Mouse (Mus musculus): ENCODE measurements around the gene Adap1. TPM values are rescaled to one million over a fixed set of nuclear protein-coding genes. Genes with fewer than 3 reads are reported as not detected.

Adap1 gene
- polyA plus RNA-seq, 1 experiment from 2014 or later: 57.5 TPM

DNA sequence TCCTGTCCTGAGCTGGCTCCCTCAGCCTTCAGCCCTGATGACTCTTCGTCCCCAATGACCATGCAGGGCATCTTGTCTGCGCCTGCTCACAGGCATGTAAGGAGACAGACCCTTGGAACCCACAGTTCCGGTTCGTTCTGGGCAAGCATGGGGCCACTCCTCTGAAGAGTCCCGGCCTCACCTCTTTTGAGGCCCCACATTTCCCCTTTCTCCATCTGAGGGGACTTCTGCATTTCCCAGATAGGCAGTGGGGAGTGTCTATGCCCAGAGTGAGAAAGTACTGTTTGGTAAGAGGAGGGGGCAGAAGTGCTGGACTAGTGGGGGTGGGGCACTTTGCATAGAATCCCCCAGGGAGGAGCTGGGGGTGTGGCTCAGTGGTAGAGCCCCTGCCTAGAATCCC, 38.3 kb downstream of the Adap1 start:
- H3K27me3 ChIP-seq (replicated peaks; ENCODE audit: control insufficient read depth, insufficient read depth, low read length): no peaks in the 10 kb centered on the region
- no peak overlapping the region for H3K9ac ChIP-seq (ENCODE audit: low read depth, low read length)
- no peak overlapping the region for H3K4me2 ChIP-seq (ENCODE audit: low read length)
- 92% methylated on average over 5 of the region's 5 CpGs for WGBS
- no peak overlapping the region for H3K4me3 ChIP-seq (ENCODE audit: low read length)
- no peaks in the 10 kb centered on the region for H3K4me1 ChIP-seq (ENCODE audit: control insufficient read depth, insufficient read depth, low read depth, low read length)
- no peak for ATAC-seq
- no peak overlapping the region for H3K27ac ChIP-seq (ENCODE audit: low read depth, low read length)
- H3K36me3 ChIP-seq (ENCODE audit: control insufficient read depth, insufficient read depth, low read length): peaks cover 2% of the 10 kb centered on the region; the same call in 1 of the 2 replicates
- H3K9me3 ChIP-seq (ENCODE audit: control insufficient read depth, low read length): no peaks in the 10 kb centered on the region

DNA sequence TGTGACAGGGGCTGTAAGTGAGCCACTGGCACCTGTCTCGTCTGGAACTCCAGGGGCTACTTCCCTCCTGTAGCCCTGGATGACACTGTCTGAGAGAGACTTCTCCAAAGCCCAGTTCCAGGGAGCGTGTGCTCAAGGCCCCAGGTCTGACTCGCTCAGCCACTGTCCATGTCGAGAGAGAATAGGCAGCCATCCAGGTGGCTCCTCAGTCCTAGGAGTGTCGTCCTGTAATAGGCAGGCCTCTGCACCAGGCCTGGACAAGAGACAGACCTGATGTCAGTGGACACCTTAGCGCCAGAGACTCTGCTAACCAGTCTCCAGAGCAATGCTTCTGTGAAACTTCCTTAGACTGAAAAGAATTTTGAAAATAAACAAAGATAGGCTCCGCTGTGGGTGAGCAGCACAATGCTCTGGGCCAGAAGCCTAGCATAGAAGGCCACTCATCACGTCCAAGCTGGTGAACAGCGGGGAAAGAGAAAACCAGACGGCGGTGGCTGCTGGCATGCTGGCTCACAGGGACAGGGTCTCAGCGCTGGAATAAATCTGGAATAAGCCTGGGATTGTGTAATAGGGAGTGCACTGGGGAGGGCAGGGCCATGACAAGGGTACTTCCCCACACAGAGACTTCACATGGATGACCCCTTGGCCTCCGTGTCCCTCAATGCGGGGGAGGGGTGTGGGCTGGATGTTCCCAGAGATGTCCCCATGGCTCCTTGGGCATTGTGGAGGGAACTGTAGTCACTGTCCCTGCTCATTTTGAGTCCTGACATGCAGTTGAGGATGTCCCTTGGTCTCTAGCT, 39.1 kb downstream of the Adap1 start:
- H3K9ac ChIP-seq (ENCODE audit: low read depth, low read length): no peak overlapping the region

DNA sequence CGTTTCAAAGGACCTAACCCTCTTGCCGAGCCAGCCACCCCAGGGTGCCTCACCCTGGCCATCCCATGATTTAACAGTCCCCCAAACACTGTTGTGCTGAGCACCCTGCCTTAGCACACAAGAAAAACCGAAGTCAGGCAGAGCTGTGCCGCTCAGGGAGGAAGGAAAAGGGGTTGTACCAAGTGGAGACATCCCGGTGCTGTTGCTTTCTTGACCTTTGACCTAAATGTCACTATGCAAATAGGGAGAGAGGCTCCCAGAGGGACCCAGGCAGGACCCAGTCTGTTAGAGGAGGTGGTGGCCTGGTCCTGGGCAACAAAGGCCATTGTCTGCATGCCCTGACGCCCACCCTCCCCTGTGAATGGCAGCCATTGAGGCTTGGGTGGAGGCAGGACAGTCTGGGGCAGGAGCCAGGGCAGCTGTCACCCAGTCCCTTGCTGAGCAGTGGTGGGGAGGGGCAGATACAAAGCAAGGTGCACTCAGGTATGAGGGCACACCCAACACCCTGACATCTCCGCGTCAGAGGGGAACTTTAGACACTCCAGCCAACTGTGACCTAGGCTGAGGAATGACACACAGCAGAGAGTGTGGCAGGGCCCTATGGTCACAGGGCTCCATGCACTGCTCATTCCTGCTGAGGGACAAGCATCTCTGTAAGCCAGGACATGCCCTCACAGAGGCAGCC, 39.9 kb downstream of the Adap1 start:
- H3K36me3 ChIP-seq (ENCODE audit: control insufficient read depth, insufficient read depth, low read length): peaks cover 2% of the 10 kb centered on the region
- no peak overlapping the region for H3K4me2 ChIP-seq (ENCODE audit: low read length)
- H3K27ac ChIP-seq (ENCODE audit: low read depth, low read length): no peak overlapping the region
- H3K27me3 ChIP-seq (replicated peaks; ENCODE audit: control insufficient read depth, insufficient read depth, low read length): no peaks in the 10 kb centered on the region
- no peak overlapping the region for H3K9ac ChIP-seq (ENCODE audit: low read depth, low read length)
- no peak for ATAC-seq
- H3K4me1 ChIP-seq (ENCODE audit: control insufficient read depth, insufficient read depth, low read depth, low read length): no peaks in the 10 kb centered on the region; the same call in 1 of the 2 replicates
- no peak overlapping the region for H3K4me3 ChIP-seq (ENCODE audit: low read length)
- WGBS: 49% methylated on average over 8 of the region's 8 CpGs
- no peaks in the 10 kb centered on the region for H3K9me3 ChIP-seq (ENCODE audit: control insufficient read depth, low read length)

More for the DNA sequence above, 39.1 kb downstream of the Adap1 start:
- Histone ChIP-seq H3K4me1 (ENCODE audit: control insufficient read depth, insufficient read depth, low read depth, low read length) (no peaks in the 10 kb centered on the region; the same call in 1 of the 2 replicates), H3K36me3 (ENCODE audit: control insufficient read depth, insufficient read depth, low read length) (peaks cover 2% of the 10 kb centered on the region; the same call in 1 of the 2 replicates), H3K27ac (ENCODE audit: low read depth, low read length) (no peak overlapping the region), H3K4me3 (ENCODE audit: low read length) (no peak overlapping the region), H3K27me3 (replicated peaks; ENCODE audit: control insufficient read depth, insufficient read depth, low read length) (no peaks in the 10 kb centered on the region), H3K9me3 (ENCODE audit: control insufficient read depth, low read length) (no peaks in the 10 kb centered on the region), H3K4me2 (ENCODE audit: low read length) (no peak overlapping the region)
- WGBS: 73% methylated on average over 14 of the region's 14 CpGs
- no peak for ATAC-seq

DNA sequence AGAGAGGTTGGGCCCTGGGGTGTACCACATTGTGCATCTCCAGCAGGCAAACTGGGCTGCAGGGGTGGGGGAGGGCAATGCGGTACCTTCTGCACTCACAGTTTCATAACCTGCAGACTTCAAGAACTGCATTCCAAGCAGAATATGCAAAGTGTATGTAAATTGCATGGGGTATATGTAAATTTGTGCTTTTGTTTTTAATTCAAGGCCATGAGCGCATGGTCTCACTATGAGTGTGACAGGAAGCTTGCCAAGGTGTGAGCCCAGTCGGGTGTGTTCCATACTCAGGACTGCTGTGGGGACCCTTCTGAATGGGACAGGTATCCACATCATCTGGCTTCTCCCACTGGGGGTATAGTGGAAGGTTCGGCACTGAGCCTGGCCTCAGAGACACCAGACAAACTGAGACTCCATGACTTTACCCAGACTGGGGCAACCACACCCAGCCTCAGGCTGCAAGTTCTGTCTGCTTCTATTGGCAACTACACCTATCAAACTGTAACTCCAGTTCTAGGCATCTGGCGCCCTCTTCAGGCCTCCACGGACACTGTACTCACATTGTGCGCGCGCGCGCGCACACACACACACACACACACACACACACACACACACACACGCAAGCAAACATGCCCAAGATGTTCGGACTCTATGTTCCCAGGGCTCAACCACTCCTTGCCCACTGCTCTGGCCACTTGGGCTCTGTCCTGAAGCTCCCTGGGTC, 41.8 kb downstream of the Adap1 start:
- Histone ChIP-seq H3K27me3 (replicated peaks; ENCODE audit: control insufficient read depth, insufficient read depth, low read length) (no peaks in the 10 kb centered on the region), H3K36me3 (ENCODE audit: control insufficient read depth, insufficient read depth, low read length) (peaks cover 4% of the 10 kb centered on the region; the same call in 1 of the 2 replicates), H3K4me3 (ENCODE audit: low read length) (no peak overlapping the region), H3K27ac (ENCODE audit: low read depth, low read length) (no peak overlapping the region), H3K4me2 (ENCODE audit: low read length) (no peak overlapping the region), H3K9ac (ENCODE audit: low read depth, low read length) (no peak overlapping the region), H3K9me3 (ENCODE audit: control insufficient read depth, low read length) (no peaks in the 10 kb centered on the region), H3K4me1 (ENCODE audit: control insufficient read depth, insufficient read depth, low read depth, low read length) (no peaks in the 10 kb centered on the region; the same call in 1 of the 2 replicates)
- 93% methylated on average over 14 of the region's 14 CpGs for WGBS
- ATAC-seq: no peak

DNA sequence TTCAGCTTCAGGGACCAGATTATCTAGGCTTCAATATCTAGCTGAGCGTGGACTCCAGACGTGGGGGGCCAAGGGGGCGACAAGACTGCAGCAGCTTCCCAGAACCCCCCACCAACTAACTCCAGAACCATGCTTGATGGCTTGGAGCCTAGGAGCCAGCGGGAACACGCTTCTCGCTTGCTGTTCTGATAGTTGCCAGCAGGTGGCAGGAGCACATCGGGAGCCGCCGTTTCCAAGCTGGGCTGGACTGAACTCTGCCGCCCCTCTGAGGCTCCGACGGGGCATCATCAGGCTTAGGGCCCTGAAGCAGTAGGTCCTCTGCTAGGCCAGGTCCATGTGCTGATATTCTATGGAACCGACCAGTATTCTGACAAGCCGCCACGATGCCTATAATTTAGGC, 43.2 kb downstream of the Adap1 start:
- H3K9me3 ChIP-seq (ENCODE audit: control insufficient read depth, low read length): no peaks in the 10 kb centered on the region
- ATAC-seq: peak; percentile 53
- no peak overlapping the region for H3K4me2 ChIP-seq (ENCODE audit: low read length)
- H3K4me1 ChIP-seq (ENCODE audit: control insufficient read depth, insufficient read depth, low read depth, low read length): no peaks in the 10 kb centered on the region; the same call in 1 of the 2 replicates
- H3K27me3 ChIP-seq (replicated peaks; ENCODE audit: control insufficient read depth, insufficient read depth, low read length): no peaks in the 10 kb centered on the region
- H3K36me3 ChIP-seq (ENCODE audit: control insufficient read depth, insufficient read depth, low read length): peaks cover 4% of the 10 kb centered on the region; the same call in 1 of the 2 replicates
- H3K9ac ChIP-seq (ENCODE audit: low read depth, low read length): no peak overlapping the region
- H3K4me3 ChIP-seq (ENCODE audit: low read length): no peak overlapping the region
- no peak overlapping the region for H3K27ac ChIP-seq (ENCODE audit: low read depth, low read length)
- WGBS: 4% methylated on average over 15 of the region's 15 CpGs

DNA sequence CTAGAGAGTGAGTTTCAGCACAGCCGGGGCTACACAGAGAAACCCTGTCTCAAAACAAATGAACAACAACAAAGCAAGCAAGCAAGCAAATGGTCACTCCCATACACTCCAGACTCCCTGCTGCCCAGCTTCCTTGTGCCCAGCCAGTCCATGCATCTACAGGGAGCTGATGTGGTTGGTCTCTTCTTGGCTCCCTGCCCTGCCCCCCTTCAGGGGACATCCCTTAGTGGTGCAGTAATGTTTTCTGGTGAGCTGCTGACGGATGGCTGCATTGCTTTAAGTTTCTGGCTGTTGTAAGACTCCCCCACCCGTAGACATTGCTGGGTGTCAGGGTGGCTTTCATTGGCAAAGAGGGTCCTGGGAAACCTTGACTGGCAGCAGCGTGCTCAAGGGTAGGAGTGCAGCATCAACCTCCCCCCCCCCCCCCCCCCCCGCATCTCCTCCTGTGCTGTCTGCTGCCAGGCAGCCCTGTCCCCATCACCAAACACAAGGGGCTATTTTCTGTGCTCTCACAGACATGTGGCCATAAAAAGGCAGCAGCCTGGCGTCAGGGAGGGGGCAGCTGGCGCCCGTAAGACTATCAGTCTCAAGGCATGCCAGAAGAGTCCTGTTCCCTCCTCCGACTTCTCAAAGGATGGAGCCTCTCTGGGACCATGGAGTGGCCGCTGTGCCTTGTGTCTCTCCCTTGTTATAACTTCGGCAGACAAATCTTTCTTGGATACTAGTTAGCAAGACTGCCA, 43.9 kb downstream of the Adap1 start:
- ATAC-seq: peak; percentile 43
- Histone ChIP-seq H3K9me3 (ENCODE audit: control insufficient read depth, low read length) (no peaks in the 10 kb centered on the region), H3K9ac (ENCODE audit: low read depth, low read length) (no peak overlapping the region), H3K4me3 (ENCODE audit: low read length) (no peak overlapping the region), H3K27me3 (replicated peaks; ENCODE audit: control insufficient read depth, insufficient read depth, low read length) (no peaks in the 10 kb centered on the region), H3K36me3 (ENCODE audit: control insufficient read depth, insufficient read depth, low read length) (peaks cover 4% of the 10 kb centered on the region; the same call in 1 of the 2 replicates), H3K27ac (ENCODE audit: low read depth, low read length) (no peak overlapping the region), H3K4me1 (ENCODE audit: control insufficient read depth, insufficient read depth, low read depth, low read length) (no peaks in the 10 kb centered on the region; the same call in 1 of the 2 replicates), H3K4me2 (ENCODE audit: low read length) (no peak overlapping the region)
- 55% methylated on average over 11 of the region's 11 CpGs for WGBS

DNA sequence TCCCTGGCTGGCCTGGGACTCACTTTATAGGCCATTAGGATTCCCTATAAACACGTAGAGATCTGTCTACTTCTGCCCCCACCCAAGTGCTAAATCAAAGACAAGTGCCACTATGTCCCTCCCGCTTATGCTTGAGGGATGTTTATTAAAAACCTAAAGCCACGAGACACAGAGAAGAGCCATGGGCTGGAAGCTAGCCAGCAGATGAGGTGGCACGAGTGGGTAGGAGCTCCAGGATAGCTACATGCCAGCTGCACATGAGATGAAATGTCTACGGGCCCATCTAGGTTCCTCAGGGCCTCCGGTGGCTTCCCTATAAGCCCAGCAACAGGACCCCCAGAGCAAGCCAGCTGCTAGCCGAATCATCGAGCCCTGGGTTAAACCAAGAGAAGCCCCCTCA, 48.1 kb downstream of the Adap1 start:
- ATAC-seq: no peak
- Histone ChIP-seq H3K4me3 (ENCODE audit: low read length) (no peak overlapping the region), H3K9ac (ENCODE audit: low read depth, low read length) (no peak overlapping the region), H3K27ac (ENCODE audit: low read depth, low read length) (no peak overlapping the region), H3K4me2 (ENCODE audit: low read length) (no peak overlapping the region), H3K36me3 (ENCODE audit: control insufficient read depth, insufficient read depth, low read length) (peaks cover 6% of the 10 kb centered on the region), H3K9me3 (ENCODE audit: control insufficient read depth, low read length) (no peaks in the 10 kb centered on the region), H3K27me3 (replicated peaks; ENCODE audit: control insufficient read depth, insufficient read depth, low read length) (no peaks in the 10 kb centered on the region), H3K4me1 (ENCODE audit: control insufficient read depth, insufficient read depth, low read depth, low read length) (no peaks in the 10 kb centered on the region; the same call in 1 of the 2 replicates)
- WGBS: 76% methylated on average over 8 of the region's 8 CpGs

DNA sequence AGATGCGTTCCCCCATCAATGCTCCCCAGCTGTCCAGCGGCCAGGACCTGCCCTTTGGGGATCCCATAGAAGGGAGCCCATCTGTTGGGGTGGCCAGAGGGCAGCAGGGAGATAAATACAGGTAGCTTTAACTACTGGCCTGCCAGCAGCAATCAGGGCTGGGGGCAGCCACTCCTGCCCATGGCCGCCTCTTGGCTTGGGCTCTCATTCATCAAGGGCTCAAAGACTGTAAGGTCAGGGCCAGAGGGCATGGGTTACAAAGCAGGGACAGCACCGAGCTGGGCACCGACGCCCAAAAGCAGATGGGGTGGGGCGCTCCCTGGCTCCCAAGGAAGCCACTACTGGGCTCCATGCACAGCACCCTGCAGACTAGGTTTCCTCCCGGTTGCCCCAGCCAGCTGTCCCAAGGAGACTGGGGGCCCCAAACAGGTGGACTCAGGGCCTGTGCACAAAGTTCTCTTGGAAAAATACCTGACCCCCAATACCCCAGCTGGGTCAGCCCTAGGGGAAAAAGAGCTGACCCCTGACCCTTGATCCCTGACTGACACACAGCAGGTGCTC, 53.3 kb downstream of the Adap1 start:
- no peaks in the 10 kb centered on the region for H3K4me1 ChIP-seq (ENCODE audit: control insufficient read depth, insufficient read depth, low read depth, low read length)
- H3K9ac ChIP-seq (ENCODE audit: low read depth, low read length): no peak overlapping the region
- H3K27ac ChIP-seq (ENCODE audit: low read depth, low read length): no peak overlapping the region
- no peaks in the 10 kb centered on the region for H3K9me3 ChIP-seq (ENCODE audit: control insufficient read depth, low read length)
- 43% methylated on average over 8 of the region's 8 CpGs for WGBS
- no peak overlapping the region for H3K4me2 ChIP-seq (ENCODE audit: low read length)
- H3K36me3 ChIP-seq (ENCODE audit: control insufficient read depth, insufficient read depth, low read length): peaks cover 15% of the 10 kb centered on the region; the same call in 1 of the 2 replicates
- no peak overlapping the region for H3K4me3 ChIP-seq (ENCODE audit: low read length)
- H3K27me3 ChIP-seq (replicated peaks; ENCODE audit: control insufficient read depth, insufficient read depth, low read length): no peaks in the 10 kb centered on the region
- no peak for ATAC-seq
